Mouse (Mus musculus) small intestine, adult 2 months (tissue): ENCODE measurements around the gene Rhbdd1.

Experiments
- CTCF ChIP-seq: fragments of 200-500 bp; IDR thresholded peaks from 2 replicates; pipeline ENCODE4 v1.5.1; 2012; ENCODE audit warnings: low read depth, mild to moderate bottlenecking, control low read depth, inconsistent platforms, low read length, moderate library complexity, mixed read lengths; ENCODE audit not compliant: insufficient replicate concordance, insufficient read length; ENCODE audit errors: extremely low read depth
- POLR2A ChIP-seq: fragments of 200-500 bp; IDR thresholded peaks from 2 replicates; pipeline ENCODE4 v1.6.1; 2012; ENCODE audit warnings: low read depth, mild to moderate bottlenecking, control low read depth, inconsistent platforms, low read length, moderate library complexity

DNA sequence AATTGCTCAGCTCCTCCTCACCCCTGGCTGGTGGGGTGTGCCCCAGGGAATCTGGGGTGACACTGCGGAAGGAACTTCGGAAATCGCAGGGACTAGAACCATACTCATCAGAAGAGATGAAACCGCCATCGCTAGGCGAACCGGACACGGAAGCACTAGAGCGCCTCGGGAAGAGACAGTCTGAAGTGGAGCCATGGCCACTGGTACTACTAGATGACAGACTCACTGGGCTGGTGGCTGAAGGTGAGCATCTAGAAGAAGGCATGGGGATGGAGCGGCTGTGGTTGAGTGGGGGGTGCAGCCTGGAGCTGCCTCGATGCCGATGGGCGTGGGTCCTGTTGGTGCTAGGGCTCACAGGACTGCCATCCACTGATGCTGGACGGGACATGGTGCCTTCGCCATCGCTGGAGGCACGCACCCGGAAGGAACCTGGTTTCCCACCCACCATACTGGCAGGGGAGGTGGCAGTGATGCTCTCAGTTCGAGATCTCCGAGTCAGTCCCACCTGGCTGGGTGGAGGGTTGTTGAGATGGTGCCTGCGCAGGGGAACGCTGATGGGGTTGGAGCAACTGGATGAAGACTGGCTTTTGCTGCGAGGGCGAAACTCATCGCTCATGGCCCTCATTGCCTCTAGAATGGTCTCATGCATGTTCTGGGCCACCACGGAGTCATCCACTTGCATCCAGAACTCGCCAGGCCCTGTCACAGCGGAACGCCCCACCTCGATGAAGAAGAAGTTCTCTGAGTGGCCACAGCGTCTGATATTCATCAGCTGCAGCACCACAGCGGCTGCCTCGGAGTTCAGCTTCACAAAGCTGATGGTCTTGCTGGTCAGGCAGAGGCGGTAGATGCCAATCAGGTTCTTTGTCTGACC lies 26.9 kb upstream of the Rhbdd1 start:
- TF ChIP-seq CTCF (no peak), POLR2A (no peak)
